Mouse (Mus musculus) MEL (cell line): ENCODE results near the gene Vps8. TPM values are rescaled to one million over a fixed set of nuclear protein-coding genes. Genes with fewer than 3 reads are reported as not detected.

ENCODE experiments used
- DNase-seq: peaks from one replicate; pipeline ENCODE4 v3.0.0; 2011; ENCODE audit warnings: low read depth, low spot score
- H3K27ac ChIP-seq: 2 replicates; pipeline ENCODE4 v1.5.1; 2012; ENCODE audit warnings: low read depth, mild to moderate bottlenecking, control low read depth, low read length, moderate library complexity; ENCODE audit not compliant: control insufficient read depth
- H3K27me3 ChIP-seq, 2 experiments: fragments of 150-350 bp in 1 of 2; sonication (generic) in 1 of 2; 2 replicates each; pipeline ENCODE4 v1.6.1; 2012; ENCODE audit warnings: low read length in 2 of 2, mild to moderate bottlenecking in 2 of 2, improper control_type of control experiment in 1 of 2, moderate library complexity in 1 of 2; ENCODE audit not compliant: insufficient read depth in 2 of 2, control insufficient read depth in 1 of 2
- H3K36me3 ChIP-seq, 2 experiments: 2 replicates each; pipeline ENCODE4 v1.6.1; 2012 to 2014; ENCODE audit warnings: low read length in 2 of 2, improper control_type of control experiment in 1 of 2, inconsistent platforms in 1 of 2, mild to moderate bottlenecking in 1 of 2; ENCODE audit not compliant: insufficient read depth in 2 of 2, control insufficient read depth in 1 of 2
- H3K4me1 ChIP-seq, 2 experiments: fragments of 150-350 bp in 1 of 2; sonication (generic) in 1 of 2; 2 replicates each; pipeline ENCODE4 v1.6.1; 2012; ENCODE audit warnings: low read length in 2 of 2, improper control_type of control experiment in 1 of 2, mild to moderate bottlenecking in 1 of 2; ENCODE audit not compliant: insufficient read depth in 2 of 2, control insufficient read depth in 1 of 2
- H3K4me3 ChIP-seq, 2 experiments: fragments of 150-350 bp in 1 of 2; sonication (generic) in 1 of 2; 2 replicates each; pipeline ENCODE4 v1.5.1; 2012; ENCODE audit warnings: low read depth in 2 of 2, low read length in 2 of 2, mild to moderate bottlenecking in 2 of 2, moderate library complexity in 2 of 2, control low read depth in 1 of 2, improper control_type of control experiment in 1 of 2; ENCODE audit not compliant: control insufficient read depth in 1 of 2, insufficient read depth in 1 of 2
- H3K79me2 ChIP-seq: 2 replicates; pipeline ENCODE4 v1.6.1; 2012; ENCODE audit warnings: mild to moderate bottlenecking, low read length, moderate library complexity; ENCODE audit not compliant: control insufficient read depth, poor library complexity, insufficient read depth
- H3K9ac ChIP-seq: 2 replicates; pipeline ENCODE4 v1.6.1; 2012; ENCODE audit warnings: low read depth, mild to moderate bottlenecking, control low read depth, low read length, moderate library complexity; ENCODE audit not compliant: control insufficient read depth, poor library complexity, severe bottlenecking
- H3K9me3 ChIP-seq: fragments of 150-350 bp; sonication (generic); replicated peaks from 2 replicates; pipeline ENCODE4 v1.6.1; 2012; ENCODE audit warnings: mild to moderate bottlenecking, low read length, improper control_type of control experiment, moderate library complexity; ENCODE audit not compliant: insufficient read depth
- CHD1 ChIP-seq: IDR thresholded peaks from 2 replicates; pipeline ENCODE4 v1.6.1; 2012; ENCODE audit warnings: low read depth, mild to moderate bottlenecking, inconsistent platforms, low read length, improper control_type of control experiment
- CHD2 ChIP-seq: IDR thresholded peaks from 2 replicates; pipeline ENCODE4 v1.6.1; 2011; ENCODE audit warnings: low read length, improper control_type of control experiment
- CTCF ChIP-seq, 3 experiments: IDR thresholded peaks in 2 of 3; conservative IDR thresholded peaks in 1 of 3; 2 replicates each; pipeline ENCODE4 v1.5.1; 2011 to 2012; ENCODE audit warnings: low read length in 3 of 3, low read depth in 2 of 3, mild to moderate bottlenecking in 2 of 3, improper control_type of control experiment in 1 of 3, inconsistent platforms in 1 of 3, mixed read lengths in 1 of 3, moderate library complexity in 1 of 3; ENCODE audit not compliant: control insufficient read depth in 1 of 3, insufficient read depth in 1 of 3, poor library complexity in 1 of 3, severe bottlenecking in 1 of 3
- ELF1 ChIP-seq: IDR thresholded peaks from 2 replicates; pipeline ENCODE4 v1.6.1; 2014; ENCODE audit warnings: low read depth, mild to moderate bottlenecking, inconsistent platforms, low read length, improper control_type of control experiment, moderate library complexity
- EP300 ChIP-seq, 2 experiments: IDR thresholded peaks; 2 replicates each; pipeline ENCODE4 v1.6.1; 2011; ENCODE audit warnings: improper control_type of control experiment in 2 of 2, low read length in 2 of 2, low read depth in 1 of 2, mild to moderate bottlenecking in 1 of 2
- ETS1 ChIP-seq: IDR thresholded peaks from 2 replicates; pipeline ENCODE4 v1.6.1; 2012; ENCODE audit warnings: low read depth, mild to moderate bottlenecking, inconsistent platforms, low read length, improper control_type of control experiment, moderate library complexity
- GABPA ChIP-seq: IDR thresholded peaks from 2 replicates; pipeline ENCODE4 v1.6.1; 2012; ENCODE audit warnings: low read depth, mild to moderate bottlenecking, inconsistent platforms, low read length, improper control_type of control experiment, moderate library complexity
- GATA1 ChIP-seq: IDR thresholded peaks from 2 replicates; pipeline ENCODE4 v1.6.1; 2011; ENCODE audit warnings: low read depth, low read length, improper control_type of control experiment
- JUND ChIP-seq: IDR thresholded peaks from 2 replicates; pipeline ENCODE4 v1.6.1; 2011; ENCODE audit warnings: low read depth, mild to moderate bottlenecking, improper control_type of control experiment, low read length
- MAX ChIP-seq: IDR thresholded peaks from 2 replicates; pipeline ENCODE4 v1.6.1; 2011; ENCODE audit warnings: low read length, improper control_type of control experiment
- MEF2A ChIP-seq: IDR thresholded peaks from 2 replicates; pipeline ENCODE4 v1.6.1; 2014; ENCODE audit warnings: low read depth, mild to moderate bottlenecking, inconsistent platforms, low read length, improper control_type of control experiment; ENCODE audit not compliant: poor library complexity, insufficient replicate concordance, severe bottlenecking; ENCODE audit errors: extremely low read depth
- MXI1 ChIP-seq: IDR thresholded peaks from 2 replicates; pipeline ENCODE4 v1.6.1; 2011; ENCODE audit warnings: mild to moderate bottlenecking, low read depth, low read length, improper control_type of control experiment
- MYB ChIP-seq: IDR thresholded peaks from 2 replicates; pipeline ENCODE4 v1.6.1; 2011; ENCODE audit warnings: mild to moderate bottlenecking, low read depth, low read length, improper control_type of control experiment
- RAD21 ChIP-seq: IDR thresholded peaks from 2 replicates; pipeline ENCODE4 v1.6.1; 2011; ENCODE audit warnings: mild to moderate bottlenecking, low read depth, low read length, improper control_type of control experiment
- RCOR1 ChIP-seq: IDR thresholded peaks from 2 replicates; pipeline ENCODE4 v1.6.1; 2012; ENCODE audit warnings: low read depth, mild to moderate bottlenecking, inconsistent platforms, low read length, improper control_type of control experiment
- SIN3A ChIP-seq: IDR thresholded peaks from 2 replicates; pipeline ENCODE4 v1.6.1; 2012; ENCODE audit warnings: low read length, improper control_type of control experiment, inconsistent platforms
- SMC3 ChIP-seq: IDR thresholded peaks from 2 replicates; pipeline ENCODE4 v1.6.1; 2011; ENCODE audit warnings: low read depth, low read length, improper control_type of control experiment
- TBP ChIP-seq: IDR thresholded peaks from 2 replicates; pipeline ENCODE4 v1.8.0; 2011; ENCODE audit warnings: low read depth, low read length, improper control_type of control experiment
- TCF12 ChIP-seq: IDR thresholded peaks from 2 replicates; pipeline ENCODE4 v1.6.1; 2014; ENCODE audit warnings: low read depth, mild to moderate bottlenecking, inconsistent platforms, low read length, improper control_type of control experiment, moderate library complexity
- UBTF ChIP-seq: IDR thresholded peaks from 2 replicates; pipeline ENCODE4 v1.6.1; 2012; ENCODE audit warnings: low read depth, mild to moderate bottlenecking, inconsistent platforms, low read length, improper control_type of control experiment, moderate library complexity, borderline replicate concordance; ENCODE audit not compliant: insufficient read depth
- ZMIZ1 ChIP-seq: IDR thresholded peaks from 2 replicates; pipeline ENCODE4 v1.6.1; 2012; ENCODE audit warnings: low read depth, mild to moderate bottlenecking, inconsistent platforms, low read length, improper control_type of control experiment, moderate library complexity
- ZNF384 ChIP-seq: IDR thresholded peaks from 2 replicates; pipeline ENCODE4 v1.6.1; 2012; ENCODE audit warnings: low read depth, mild to moderate bottlenecking, inconsistent platforms, low read length, improper control_type of control experiment
- polyA plus RNA-seq, 2 experiments: library from polyadenylated mRNA; stranded (reverse) in 1 of 2; unstranded in 1 of 2; fragments of >175 nt in 1 of 2; fragments of >200 nt in 1 of 2; gene quantifications; 2 replicates each; pipeline versions ENCODE4 v1.2.1 to v1.2.4; 2012; ENCODE audit warnings: low replicate concordance in 2 of 2, low read depth in 1 of 2; ENCODE audit not compliant: insufficient read length in 2 of 2, insufficient read depth in 1 of 2, missing spikeins in 1 of 2
- total RNA-seq: library from RNA; depleted of rRNA; stranded (reverse); fragments of 300-350 nt; gene quantifications from 2 replicates; pipeline ENCODE4 v1.2.3, GENCODE M21; 2012

Gene Vps8
- total and polyA plus RNA-seq, 3 experiments: 10.5 to 14.0 TPM; not detected in 1

DNA sequence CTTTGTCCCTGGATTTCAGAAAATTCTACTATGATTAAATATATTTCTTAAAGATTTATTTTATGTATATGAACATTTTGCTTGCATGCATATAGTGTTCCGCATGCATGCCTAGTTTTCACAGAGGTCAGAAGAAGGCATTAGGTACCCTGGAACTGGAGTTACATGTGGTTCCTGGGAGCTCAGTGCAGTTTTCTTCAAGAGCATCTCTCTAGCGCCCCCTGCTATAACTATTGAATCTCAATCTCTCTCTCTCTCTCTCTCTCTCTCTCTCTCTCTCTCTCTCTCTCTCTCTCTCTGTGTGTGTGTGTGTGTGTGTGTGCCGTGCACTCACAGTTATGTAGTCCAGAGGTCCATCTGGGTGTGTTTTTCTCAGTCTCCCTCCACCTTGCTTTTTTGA lies 114.4 kb downstream of the Vps8 start (continued):
- TF ChIP-seq CHD1 (no peak), MEF2A (no peak), CHD2 (no peak)
- TF ChIP-seq, all 39 proteins: peak for 3

DNA sequence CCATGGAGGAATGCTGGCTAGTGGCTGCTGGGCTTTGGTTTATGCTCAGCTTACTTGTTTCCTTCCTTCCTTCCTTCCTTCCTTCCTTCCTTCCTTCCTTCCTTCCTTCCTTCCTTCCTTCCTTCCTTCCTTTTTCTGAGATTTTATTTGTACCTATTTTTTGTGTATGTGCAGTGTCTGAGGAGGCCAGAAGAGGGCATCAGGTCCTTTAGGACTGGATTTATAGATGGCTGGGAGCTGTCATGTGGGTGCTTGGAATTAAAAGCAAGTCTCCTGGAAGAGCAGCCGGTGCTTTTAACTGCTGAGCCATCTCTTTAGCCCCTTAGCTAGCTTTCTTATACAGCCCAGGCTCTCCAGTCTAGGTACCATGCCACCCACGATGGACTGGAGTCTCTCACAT lies 116.0 kb downstream of the Vps8 start:
- no peak for TF ChIP-seq TBP
- no peak for TF ChIP-seq GABPA
- TF ChIP-seq ELF1: no peak
- TF ChIP-seq ZNF384: no peak
- TF ChIP-seq RCOR1: no peak
- TF ChIP-seq CTCF (IDR thresholded peaks at IDR 0.05 in 2 of 3, conservative IDR thresholded peaks at IDR 0.05 in 1 of 3; ENCODE audit: control insufficient read depth in 1 of 3, insufficient read depth in 1 of 3, low read depth in 2 of 3, low read length in 3 of 3, poor library complexity in 1 of 3, severe bottlenecking in 1 of 3): peak in 1 of 3 experiments; percentile 41; a peak in 2 of 6 replicates
- TF ChIP-seq RAD21: peak; percentile 41
- peak; percentile 38; the same call in 1 of the 2 replicates for TF ChIP-seq SMC3
- H3K36me3 ChIP-seq: peaks cover 0 to 2% of the 10 kb centered on the region in 2 experiments; a peak in 2 of 4 replicates
- peak; percentile 19 for DNase-seq

DNA sequence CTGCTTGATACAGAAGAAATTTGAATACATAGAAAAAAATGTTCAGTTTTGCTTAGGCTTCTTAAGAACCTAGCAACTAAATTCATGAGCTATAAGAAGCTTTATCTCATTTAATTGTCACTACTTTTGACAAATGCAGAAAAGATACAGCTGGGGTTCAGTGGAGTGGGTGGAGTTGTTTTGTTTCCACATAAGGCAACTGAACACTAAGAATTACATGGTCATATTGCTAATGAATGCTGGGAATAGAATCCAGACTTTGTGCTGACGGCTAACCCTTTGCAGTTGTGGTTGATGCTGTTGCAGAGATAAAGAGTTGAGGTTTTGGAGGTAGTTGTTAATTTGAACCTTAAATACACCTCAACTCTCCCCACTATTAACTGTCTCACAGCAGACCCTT lies 119.6 kb downstream of the Vps8 start:
- H3K9ac ChIP-seq: no peak overlapping the region
- H3K36me3 ChIP-seq: peaks cover 0 to 2% of the 10 kb centered on the region in 2 experiments; a peak in 2 of 4 replicates
- peaks cover 0 to 5% of the 10 kb centered on the region in 2 experiments; a peak in 2 of 4 replicates for H3K4me1 ChIP-seq
- H3K9me3 ChIP-seq: no peaks in the 10 kb centered on the region
- no peak overlapping the region for H3K27ac ChIP-seq
- TF ChIP-seq TCF12 (0 out of 2 replicates have a peak, but pooled peaks have one; percentile 18), ZMIZ1 (no peak), JUND (no peak), CTCF (IDR thresholded peaks at IDR 0.05 in 2 of 3, conservative IDR thresholded peaks at IDR 0.05 in 1 of 3; ENCODE audit: control insufficient read depth in 1 of 3, insufficient read depth in 1 of 3, low read depth in 2 of 3, low read length in 3 of 3, poor library complexity in 1 of 3, severe bottlenecking in 1 of 3) (no peak), SIN3A (peak; percentile 34; the same call in 1 of the 2 replicates), GATA1 (peak; percentile 40; the same call in 1 of the 2 replicates), UBTF (no peak), MAX (no peak), EP300 (IDR thresholded peaks at IDR 0.05; ENCODE audit: low read depth in 1 of 2, low read length in 2 of 2) (peak; percentile 40; a peak in 3 of 4 replicates), MXI1 (no peak), ETS1 (peak; percentile 58), MYB (peak; percentile 13; the same call in 1 of the 2 replicates), ELF1 (no peak)
- H3K27me3 ChIP-seq: no peaks in the 10 kb centered on the region
- peak; percentile 56 for DNase-seq
- no peaks in the 10 kb centered on the region for H3K79me2 ChIP-seq
- H3K4me3 ChIP-seq: no peak overlapping the region

More for the DNA sequence above, 116.0 kb downstream of the Vps8 start:
- H3K9me3 ChIP-seq: no peaks in the 10 kb centered on the region
- H3K79me2 ChIP-seq: no peaks in the 10 kb centered on the region
- H3K4me1 ChIP-seq: peaks cover 0 to 5% of the 10 kb centered on the region in 2 experiments; a peak in 2 of 4 replicates
- no peak overlapping the region for H3K9ac ChIP-seq
- no peak overlapping the region for H3K4me3 ChIP-seq
- no peaks in the 10 kb centered on the region for H3K27me3 ChIP-seq
- no peak overlapping the region for H3K27ac ChIP-seq
